ENCODE assay signal across 16 mouse cellular contexts in the genomic region with DNA sequence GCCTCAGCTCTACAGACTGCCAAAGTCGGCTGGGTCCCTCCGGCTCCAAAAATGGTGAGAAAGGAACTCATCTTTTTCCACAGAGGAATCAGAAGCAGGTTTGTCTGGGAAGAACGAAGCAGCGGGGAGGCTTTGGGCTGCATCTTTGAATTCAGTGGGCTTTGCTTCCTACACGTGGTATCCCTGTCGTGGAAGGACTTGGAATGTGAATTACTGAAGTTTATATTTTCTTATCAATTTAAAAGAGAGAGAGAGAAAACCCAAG. TPM values are rescaled to one million over a fixed set of nuclear protein-coding genes. Genes with fewer than 3 reads are reported as not detected.
"Had no signal": no experiment of that assay in that cellular context is flagged by ENCODE, and none has a peak within 500 bp of the region (broad histone marks: within the 10 kb centered on the region; RNA-seq: fewer than 3 reads in every experiment).

No protein-coding gene starts in this region.

- H3K9me3 ChIP-seq: intestine, embryonic 15.5 days; kidney, embryonic 15.5 days; midbrain, embryonic 10.5 days; midbrain, embryonic 15.5 days; neural tube, embryonic 13.5 days; stomach, embryonic 15.5 days had no signal

- H3K27ac ChIP-seq: intestine, embryonic 15.5 days; kidney, embryonic 15.5 days; liver, embryonic 14.5 days; midbrain, embryonic 10.5 days; midbrain, embryonic 15.5 days; neural tube, embryonic 13.5 days; stomach, embryonic 15.5 days had no signal

- H3K36me3 ChIP-seq: intestine, embryonic 15.5 days; kidney, embryonic 15.5 days; midbrain, embryonic 10.5 days; midbrain, embryonic 15.5 days; neural tube, embryonic 13.5 days; stomach, embryonic 15.5 days had no signal

- ATAC-seq: intestine, embryonic 15.5 days; lung, postnatal 0 days; midbrain, embryonic 15.5 days had no signal

- H3K4me2 ChIP-seq: intestine, embryonic 15.5 days; kidney, embryonic 15.5 days; midbrain, embryonic 15.5 days; neural tube, embryonic 13.5 days; stomach, embryonic 15.5 days had no signal

- H3K4me3 ChIP-seq: intestine, embryonic 15.5 days; kidney, embryonic 15.5 days; midbrain, embryonic 10.5 days; midbrain, embryonic 15.5 days; neural tube, embryonic 13.5 days; stomach, embryonic 15.5 days had no signal

- H3K9ac ChIP-seq: intestine, embryonic 15.5 days; kidney, embryonic 15.5 days; liver, embryonic 14.5 days; midbrain, embryonic 15.5 days; neural tube, embryonic 13.5 days; stomach, embryonic 15.5 days had no signal

- DNase-seq: layer of hippocampus, adult 9-11 months; layer of hippocampus, postnatal 36 days; lung, adult 18-20 months; right cerebral cortex, postnatal 4 days; spleen, adult 18-20 months had no signal

RNA-seq across cellular contexts. Expression of a gene that starts 2.6 kb away (rescaled TPM):
- polyA plus RNA-seq: liver, adult 2 months; lung, postnatal 0 days; midbrain, embryonic 10.5 days; midbrain, embryonic 15.5 days; stomach, embryonic 15.5 days; testis, adult 2 months; thymus, postnatal 0 days had no signal

RNA-seq across cellular contexts. Expression of a gene that starts 17.6 kb away (rescaled TPM):
- polyA plus RNA-seq: liver, adult 2 months; liver, embryonic 14.5 days; lung, postnatal 0 days; midbrain, embryonic 10.5 days; testis, adult 2 months; thymus, postnatal 0 days had no signal

RNA-seq across cellular contexts. Expression of a gene that starts 22.6 kb away (rescaled TPM):
- polyA plus RNA-seq: liver, adult 2 months; lung, postnatal 0 days had no signal

RNA-seq across cellular contexts. Expression of a gene that starts 32.4 kb away (rescaled TPM):
- polyA plus RNA-seq: midbrain, embryonic 10.5 days; midbrain, embryonic 15.5 days had no signal

RNA-seq across cellular contexts. Expression of a gene that starts 41.6 kb away (rescaled TPM):
- polyA plus RNA-seq: midbrain, embryonic 10.5 days; midbrain, embryonic 15.5 days had no signal
